In genomic region chr9:117059586-117059985, GRCm38 (mm10) we compare ENCODE assay signal across 22 mouse cellular contexts.
DNase-seq lines count a peak whose midpoint lies in the region; ATAC-seq lines count a peak whose summit lies in the region.
"Had no signal": no experiment of that assay in that cellular context is flagged by ENCODE, and none has a peak within 500 bp of the region (broad histone marks: within the 10 kb centered on the region; RNA-seq: fewer than 3 reads in every experiment).

No protein-coding gene starts in this region.

- no peak overlapping the region for H3K9ac ChIP-seq in limb, embryonic 15.5 days
- H3K9ac ChIP-seq: forebrain, postnatal 0 days; heart, embryonic 15.5 days; hindbrain, embryonic 14.5 days; liver, embryonic 13.5 days had no signal

- H3K9me3 ChIP-seq in limb, embryonic 15.5 days = no peaks in the 10 kb centered on the region
- H3K9me3 ChIP-seq in limb, embryonic 10.5 days (replicated peaks) = no peaks in the 10 kb centered on the region
- H3K9me3 ChIP-seq: heart, embryonic 15.5 days; liver, embryonic 13.5 days had no signal

- H3K4me1 ChIP-seq in limb, embryonic 15.5 days = no peaks in the 10 kb centered on the region
- peaks cover 5% of the 10 kb centered on the region; the same call in 1 of the 2 replicates for H3K4me1 ChIP-seq in limb, embryonic 10.5 days
- H3K4me1 ChIP-seq: heart, embryonic 15.5 days; liver, embryonic 13.5 days had no signal

- intact Hi-C loops in heart, postnatal 10 days (cut with DNase I) = no loop called here

- no peak overlapping the region for H3K4me2 ChIP-seq in limb, embryonic 15.5 days
- H3K4me2 ChIP-seq: heart, embryonic 15.5 days; hindbrain, embryonic 14.5 days; liver, embryonic 13.5 days had no signal

- no peak for DNase-seq in limb, embryonic 10.5 days (ENCODE audit: low spot score)
- peak; percentile 24 for DNase-seq in gastrocnemius, postnatal 10 days
- peak; percentile 50 to 53 for DNase-seq in heart, postnatal 10 days
- no peak for DNase-seq in thymus, adult 18-20 months
- no peak for DNase-seq in frontal cortex, postnatal 25 days (ENCODE audit: low spot score in 2 of 2)
- DNase-seq in adrenal gland, postnatal 36 days = no peak
- DNase-seq: cerebellum, adult 11 months; forebrain, postnatal 0 days; kidney, adult 9 months; kidney, postnatal 25 days; liver, embryonic 13.5 days; lung, adult 2 months; midbrain, embryonic 14.5 days; right cerebral cortex, postnatal 14 days; spleen, adult 18-20 months had no signal

- no peak overlapping the region for H3K4me3 ChIP-seq in limb, embryonic 15.5 days
- H3K4me3 ChIP-seq in limb, embryonic 10.5 days = no peak overlapping the region
- H3K4me3 ChIP-seq: heart, embryonic 15.5 days; layer of hippocampus, adult 2 months; liver, embryonic 13.5 days had no signal

- no peak for ATAC-seq in limb, embryonic 15.5 days (ENCODE audit: insufficient number of reproducible peaks, low FRiP score, low TSS enrichment, low read depth)
- ATAC-seq: forebrain, postnatal 0 days; Patski had no signal

- H3K36me3 ChIP-seq in limb, embryonic 15.5 days = no peaks in the 10 kb centered on the region
- no peaks in the 10 kb centered on the region for H3K36me3 ChIP-seq in limb, embryonic 10.5 days
- H3K36me3 ChIP-seq: G1E; heart, embryonic 15.5 days; liver, embryonic 13.5 days had no signal

- H3K27me3 ChIP-seq in limb, embryonic 15.5 days = no peaks in the 10 kb centered on the region
- no peaks in the 10 kb centered on the region for H3K27me3 ChIP-seq in limb, embryonic 10.5 days (ENCODE audit: low read depth, poor library complexity, severe bottlenecking)
- H3K27me3 ChIP-seq: CH12.LX; heart, embryonic 15.5 days; liver, embryonic 13.5 days; Patski had no signal

- H3K27ac ChIP-seq in limb, embryonic 15.5 days = 0 out of 2 replicates have a peak overlapping the region, but pooled peaks have one; percentile 7
- no peak overlapping the region for H3K27ac ChIP-seq in limb, embryonic 10.5 days
- H3K27ac ChIP-seq: heart, embryonic 15.5 days; hindbrain, embryonic 14.5 days; layer of hippocampus, adult 2 months; liver, embryonic 13.5 days had no signal

- WGBS in limb, embryonic 15.5 days = 82% methylated on average over 1 of the region's 1 CpGs
- 100% methylated on average over 1 of the region's 1 CpGs for WGBS in limb, embryonic 10.5 days

Comparison
In these comparisons a context has a peak if more than half of its experiments do, and no peak if none do; other contexts are left out.
1. DNase-seq: peak in gastrocnemius, postnatal 10 days (single experiment) and heart, postnatal 10 days (2 of 2); none in limb, embryonic 10.5 days (single experiment), thymus, adult 18-20 months (0 of 2), frontal cortex, postnatal 25 days (0 of 2) and adrenal gland, postnatal 36 days (0 of 2).